ENCODE assay signal across 26 mouse cellular contexts in the genomic region with DNA sequence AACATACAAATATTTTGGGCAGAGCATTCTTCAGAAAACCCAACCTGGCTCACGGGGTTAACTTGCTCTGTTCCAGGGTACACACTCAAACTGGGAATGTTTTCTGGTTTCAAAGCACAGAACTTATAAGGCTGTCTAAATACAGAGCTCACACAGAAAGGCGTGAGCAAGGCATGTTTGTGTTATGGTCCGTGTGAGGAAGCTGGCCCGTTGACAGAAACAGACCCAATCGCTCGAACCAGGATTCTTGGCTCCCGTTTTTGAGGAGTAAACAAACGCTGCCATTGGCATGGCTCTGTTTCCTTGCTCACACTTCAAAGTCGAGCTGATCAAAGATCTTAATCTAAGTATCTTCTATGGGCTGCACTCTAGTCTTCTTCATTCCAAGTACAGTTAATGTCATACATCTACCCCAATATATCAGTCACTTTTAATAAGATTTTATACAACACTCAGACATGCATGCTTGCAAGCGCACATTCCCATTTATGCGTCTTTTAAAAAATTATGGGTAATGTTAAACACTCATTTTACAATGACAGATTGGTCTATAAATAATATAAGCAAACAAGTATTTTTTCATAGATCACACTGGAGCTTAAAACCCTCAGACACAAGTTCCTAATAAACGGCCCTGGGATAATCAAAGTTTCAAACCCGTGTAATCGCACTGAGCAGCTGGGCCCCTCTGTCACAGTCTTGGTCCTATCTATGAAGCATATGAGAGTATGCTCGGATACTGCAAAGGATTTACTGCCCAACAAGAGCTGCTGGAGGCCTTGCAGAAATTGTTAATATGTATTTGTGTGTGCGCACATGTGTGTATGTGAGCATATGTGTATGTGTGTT.
DNase-seq lines count a peak whose midpoint lies in the region; ATAC-seq and TF ChIP-seq lines count a peak whose summit lies in the region.
"Had no signal": no experiment of that assay in that cellular context is flagged by ENCODE, and none has a peak within 500 bp of the region (broad histone marks: within the 10 kb centered on the region; RNA-seq: fewer than 3 reads in every experiment).

No protein-coding gene starts in this region.

- no peaks in the 10 kb centered on the region for H3K27me3 ChIP-seq in kidney, embryonic 14.5 days (ENCODE audit: control insufficient read depth, insufficient read depth, low read length)
- no peaks in the 10 kb centered on the region for H3K27me3 ChIP-seq in lung, embryonic 15.5 days
- no peaks in the 10 kb centered on the region for H3K27me3 ChIP-seq in lung, postnatal 0 days (replicated peaks; ENCODE audit: insufficient read depth, low read length)
- no peaks in the 10 kb centered on the region for H3K27me3 ChIP-seq in forebrain, embryonic 16.5 days (replicated peaks; ENCODE audit: control insufficient read depth, insufficient read depth, low read length)
- H3K27me3 ChIP-seq: forebrain, embryonic 13.5 days; heart, embryonic 15.5 days; hindbrain, embryonic 12.5 days; neural tube, embryonic 13.5 days had no signal

- peak; percentile 44 to 56 for DNase-seq in kidney, postnatal 4 days
- DNase-seq in lung, postnatal 0 days (ENCODE audit: low spot score) = peak; percentile 50
- DNase-seq in lung, postnatal 4 days = peak; percentile 33 to 60
- no peak for DNase-seq in testis, postnatal 14 days (ENCODE audit: low spot score)
- DNase-seq: adrenal gland, postnatal 25 days; B cell, adult 2 months; cerebellum, adult 2 months; cerebellum, postnatal 25 days; gastrocnemius, postnatal 14 days; heart, postnatal 36 days; kidney, adult 9 months; layer of hippocampus, adult 9-11 months; right cerebral cortex, postnatal 4 days; thymus, adult 18-20 months; thymus, postnatal 25 days had no signal

- no peaks in the 10 kb centered on the region for H3K9me3 ChIP-seq in kidney, embryonic 14.5 days (ENCODE audit: control insufficient read depth, low read length)
- no peaks in the 10 kb centered on the region for H3K9me3 ChIP-seq in lung, embryonic 15.5 days
- no peaks in the 10 kb centered on the region for H3K9me3 ChIP-seq in lung, postnatal 0 days (ENCODE audit: low read length)
- H3K9me3 ChIP-seq in forebrain, embryonic 16.5 days (ENCODE audit: control insufficient read depth, low read length) = no peaks in the 10 kb centered on the region
- H3K9me3 ChIP-seq: forebrain, embryonic 13.5 days; heart, embryonic 10.5 days; heart, embryonic 15.5 days; hindbrain, embryonic 12.5 days; neural tube, embryonic 13.5 days had no signal

- no peak for TF ChIP-seq CTCF in lung, postnatal 0 days (IDR thresholded peaks at IDR 0.05)

- no peak overlapping the region for H3K4me2 ChIP-seq in kidney, embryonic 14.5 days (replicated peaks; ENCODE audit: low read depth, low read length)
- no peak overlapping the region for H3K4me2 ChIP-seq in lung, embryonic 15.5 days
- H3K4me2 ChIP-seq in lung, postnatal 0 days (replicated peaks; ENCODE audit: low read depth, low read length) = no peak overlapping the region
- no peak overlapping the region for H3K4me2 ChIP-seq in forebrain, embryonic 16.5 days (ENCODE audit: low read length)
- H3K4me2 ChIP-seq: forebrain, embryonic 13.5 days; heart, embryonic 15.5 days; hindbrain, embryonic 12.5 days; liver, embryonic 11.5 days; midbrain, embryonic 11.5 days; neural tube, embryonic 13.5 days had no signal

- H3K9ac ChIP-seq in kidney, embryonic 14.5 days (ENCODE audit: low read depth, low read length) = no peak overlapping the region
- H3K9ac ChIP-seq in lung, embryonic 15.5 days = no peak overlapping the region
- H3K9ac ChIP-seq in lung, postnatal 0 days (replicated peaks; ENCODE audit: low read depth) = no peak overlapping the region
- H3K9ac ChIP-seq in forebrain, embryonic 16.5 days (replicated peaks; ENCODE audit: low read depth, low read length) = no peak overlapping the region
- H3K9ac ChIP-seq: forebrain, embryonic 13.5 days; heart, embryonic 15.5 days; hindbrain, embryonic 12.5 days; neural tube, embryonic 13.5 days had no signal

- 0 out of 2 replicates have a peak, but pooled peaks cover 5% of the 10 kb centered on the region for H3K4me1 ChIP-seq in kidney, embryonic 14.5 days (ENCODE audit: control insufficient read depth, insufficient read depth, low read length)
- H3K4me1 ChIP-seq in lung, embryonic 15.5 days = peaks cover 23% of the 10 kb centered on the region
- no peaks in the 10 kb centered on the region for H3K4me1 ChIP-seq in lung, postnatal 0 days (ENCODE audit: insufficient read depth, low read depth, low read length)
- H3K4me1 ChIP-seq in forebrain, embryonic 16.5 days (replicated peaks; ENCODE audit: control insufficient read depth, insufficient read depth, low read length) = no peaks in the 10 kb centered on the region
- H3K4me1 ChIP-seq: forebrain, embryonic 13.5 days; hindbrain, embryonic 12.5 days; neural tube, embryonic 13.5 days had no signal

- TF ChIP-seq EP300 in lung, postnatal 0 days (IDR thresholded peaks at IDR 0.05) = no peak

- no peak overlapping the region for H3K4me3 ChIP-seq in kidney, embryonic 14.5 days (ENCODE audit: low read length)
- H3K4me3 ChIP-seq in lung, embryonic 15.5 days = no peak overlapping the region
- no peak overlapping the region for H3K4me3 ChIP-seq in lung, postnatal 0 days (ENCODE audit: low read depth, low read length)
- no peak overlapping the region for H3K4me3 ChIP-seq in forebrain, embryonic 16.5 days (replicated peaks; ENCODE audit: low read length)
- H3K4me3 ChIP-seq: forebrain, embryonic 13.5 days; heart, embryonic 10.5 days; heart, embryonic 15.5 days; hindbrain, embryonic 12.5 days; neural tube, embryonic 13.5 days had no signal

- 75% methylated on average over 16 of the region's 16 CpGs for WGBS in kidney, embryonic 14.5 days
- WGBS in lung, embryonic 15.5 days = 34% methylated on average over 16 of the region's 16 CpGs
- 38% methylated on average over 16 of the region's 16 CpGs for WGBS in lung, postnatal 0 days
- 72% methylated on average over 16 of the region's 16 CpGs for WGBS in forebrain, embryonic 16.5 days

- H3K27ac ChIP-seq in kidney, embryonic 14.5 days (ENCODE audit: low read depth, low read length) = no peak overlapping the region
- H3K27ac ChIP-seq in lung, embryonic 15.5 days = peak overlapping the region; percentile 20
- H3K27ac ChIP-seq in lung, postnatal 0 days (ENCODE audit: low read length) = no peak overlapping the region
- no peak overlapping the region for H3K27ac ChIP-seq in forebrain, embryonic 16.5 days (ENCODE audit: low read length)
- H3K27ac ChIP-seq: forebrain, embryonic 13.5 days; heart, embryonic 10.5 days; heart, embryonic 15.5 days; hindbrain, embryonic 12.5 days; neural tube, embryonic 13.5 days had no signal

- H3K36me3 ChIP-seq in kidney, embryonic 14.5 days (ENCODE audit: control insufficient read depth, insufficient read depth, low read length) = no peaks in the 10 kb centered on the region
- no peaks in the 10 kb centered on the region for H3K36me3 ChIP-seq in lung, embryonic 15.5 days
- 0 out of 2 replicates have a peak, but pooled peaks cover 3% of the 10 kb centered on the region for H3K36me3 ChIP-seq in lung, postnatal 0 days (ENCODE audit: insufficient read depth, low read length)
- H3K36me3 ChIP-seq in forebrain, embryonic 16.5 days (ENCODE audit: control insufficient read depth, insufficient read depth) = no peaks in the 10 kb centered on the region
- H3K36me3 ChIP-seq: heart, embryonic 15.5 days; neural tube, embryonic 13.5 days had no signal

- no peak for ATAC-seq in kidney, embryonic 14.5 days (ENCODE audit: low FRiP score, low TSS enrichment)
- peak; percentile 62; the same call in 1 of the 2 replicates for ATAC-seq in lung, embryonic 15.5 days (ENCODE audit: borderline replicate concordance, extremely low read depth, low FRiP score, low TSS enrichment)
- ATAC-seq in lung, postnatal 0 days = no peak
- no peak for ATAC-seq in forebrain, embryonic 16.5 days
- ATAC-seq: forebrain, embryonic 13.5 days; intestine, embryonic 16.5 days had no signal
